Mouse (Mus musculus) small intestine, adult 2 months (tissue): ENCODE results near the gene Eif3c. TPM values are rescaled to one million over a fixed set of nuclear protein-coding genes. Genes with fewer than 3 reads are reported as not detected.

Experiments
- H3K27ac ChIP-seq: fragments of 200-500 bp; 2 replicates; pipeline ENCODE4 v1.5.1; 2012; ENCODE audit warnings: low read depth, low read length, control low read depth, inconsistent platforms; ENCODE audit not compliant: insufficient read depth
- H3K27me3 ChIP-seq: fragments of 200-500 bp; 2 replicates; pipeline ENCODE4 v1.6.1; 2012; ENCODE audit warnings: mild to moderate bottlenecking, moderate library complexity, low read length, inconsistent platforms; ENCODE audit not compliant: control insufficient read depth, insufficient read depth
- H3K36me3 ChIP-seq: fragments of 200-500 bp; 2 replicates; pipeline ENCODE4 v1.6.1; 2012; ENCODE audit warnings: mild to moderate bottlenecking, low read length, control low read depth, inconsistent platforms; ENCODE audit not compliant: control insufficient read depth, insufficient read depth
- H3K4me1 ChIP-seq: fragments of 200-500 bp; 2 replicates; pipeline ENCODE4 v1.6.1; 2012; ENCODE audit warnings: low read length, inconsistent platforms, mixed read lengths; ENCODE audit not compliant: control insufficient read depth, insufficient read depth, insufficient read length
- H3K4me3 ChIP-seq: fragments of 200-500 bp; 2 replicates; pipeline ENCODE4 v1.5.1; 2012; ENCODE audit warnings: low read depth, mild to moderate bottlenecking, control low read depth, inconsistent platforms, low read length, moderate library complexity
- CTCF ChIP-seq: fragments of 200-500 bp; IDR thresholded peaks from 2 replicates; pipeline ENCODE4 v1.5.1; 2012; ENCODE audit warnings: low read depth, mild to moderate bottlenecking, control low read depth, inconsistent platforms, low read length, moderate library complexity, mixed read lengths; ENCODE audit not compliant: insufficient replicate concordance, insufficient read length; ENCODE audit errors: extremely low read depth
- POLR2A ChIP-seq: fragments of 200-500 bp; IDR thresholded peaks from 2 replicates; pipeline ENCODE4 v1.6.1; 2012; ENCODE audit warnings: low read depth, mild to moderate bottlenecking, control low read depth, inconsistent platforms, low read length, moderate library complexity
- WGBS: fragments of 180-500 bp; shearing (Covaris S2); methylation state at CpG from one replicate; pipeline ENCODE4 v1.1.7; 2018; 5-methylcytosine and 5-hydroxymethylcytosine counted together
- polyA plus RNA-seq: library from polyadenylated mRNA; depleted of rRNA; stranded (reverse); fragments of >200 nt; gene quantifications from 2 replicates; pipeline ENCODE4 v1.2.3, GENCODE M21; 2012

Eif3c gene
- polyA plus RNA-seq, 1 experiment, result 79.1 TPM

GRCm38 (mm10) chr7:126584506-126584977 lies 18.3 kb upstream of the Eif3c start, which contains the start of gene Apobr:
Gene Apobr (plus strand): TSS chr7:126584942.
- Histone ChIP-seq H3K27me3 (no peaks in the 10 kb centered on the region), H3K36me3 (no peaks in the 10 kb centered on the region), H3K4me1 (peaks cover 10% of the 10 kb centered on the region), H3K27ac (peak within 1 kb of the TSS; percentile 85), H3K4me3 (peak within 1 kb of the TSS; percentile 39)
- TF ChIP-seq POLR2A (no peak), CTCF (no peak)
- 71% methylated on average over 8 of the region's 8 CpGs for WGBS

DNA sequence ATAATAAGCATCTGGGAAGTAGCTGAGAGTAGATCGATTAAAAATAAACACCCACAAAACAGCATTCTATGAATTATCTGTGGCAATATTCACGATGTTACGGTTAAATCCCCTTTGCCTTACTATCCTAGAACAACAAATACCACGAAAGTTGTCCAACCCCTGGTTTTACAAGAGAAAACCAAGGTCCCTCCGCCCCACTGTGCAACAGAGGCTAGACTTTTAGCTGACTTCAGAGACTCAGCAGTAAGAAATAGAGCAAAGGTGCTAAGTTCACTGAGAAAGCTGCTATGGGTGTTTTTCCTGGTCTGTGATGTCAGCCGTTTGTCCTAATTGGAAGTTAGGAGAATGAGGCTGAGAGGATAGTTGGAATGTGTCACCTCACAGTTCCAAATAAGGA lies 17.6 kb upstream of the Eif3c start:
- peak overlapping the region; percentile 70 for H3K4me3 ChIP-seq
- H3K27me3 ChIP-seq, result no peaks in the 10 kb centered on the region
- H3K27ac ChIP-seq, result peak overlapping the region; percentile 85
- H3K4me1 ChIP-seq, result peaks cover 10% of the 10 kb centered on the region
- no peak for TF ChIP-seq POLR2A
- TF ChIP-seq CTCF, result no peak
- WGBS, result 27% methylated on average over 6 of the region's 6 CpGs
- H3K36me3 ChIP-seq, result peaks cover 2% of the 10 kb centered on the region; the same call in 1 of the 2 replicates

DNA sequence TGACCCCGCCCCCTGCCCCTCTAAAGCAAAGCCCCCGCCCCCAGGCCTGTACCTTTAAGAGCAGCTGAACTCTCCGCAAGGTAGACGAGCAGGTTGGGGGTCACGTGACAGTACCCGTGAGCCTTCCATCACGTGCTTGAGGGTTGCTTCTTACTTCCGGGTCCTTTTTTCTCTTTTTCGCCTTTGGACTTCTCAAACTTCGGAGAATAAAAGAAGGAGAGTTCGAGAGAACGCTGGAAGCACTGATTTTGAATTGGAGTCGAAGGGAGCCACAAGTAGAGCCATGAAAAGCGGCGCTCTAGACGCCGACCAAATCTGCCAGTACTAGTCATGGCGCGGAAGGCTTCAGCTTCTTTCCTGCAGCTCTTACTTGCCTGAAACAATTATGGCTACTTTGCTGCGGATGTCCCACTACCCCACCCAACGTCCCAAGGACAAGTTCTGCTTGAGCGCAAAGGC lies 17.1 kb upstream of the Eif3c start:
- no peaks in the 10 kb centered on the region for H3K27me3 ChIP-seq
- no peak for TF ChIP-seq CTCF
- H3K27ac ChIP-seq, result peak overlapping the region; percentile 85
- peaks cover 10% of the 10 kb centered on the region for H3K4me1 ChIP-seq
- H3K4me3 ChIP-seq, result peak overlapping the region; percentile 70
- peaks cover 3% of the 10 kb centered on the region; the same call in 1 of the 2 replicates for H3K36me3 ChIP-seq
- under 1% methylated on average over 22 of the region's 22 CpGs for WGBS

DNA sequence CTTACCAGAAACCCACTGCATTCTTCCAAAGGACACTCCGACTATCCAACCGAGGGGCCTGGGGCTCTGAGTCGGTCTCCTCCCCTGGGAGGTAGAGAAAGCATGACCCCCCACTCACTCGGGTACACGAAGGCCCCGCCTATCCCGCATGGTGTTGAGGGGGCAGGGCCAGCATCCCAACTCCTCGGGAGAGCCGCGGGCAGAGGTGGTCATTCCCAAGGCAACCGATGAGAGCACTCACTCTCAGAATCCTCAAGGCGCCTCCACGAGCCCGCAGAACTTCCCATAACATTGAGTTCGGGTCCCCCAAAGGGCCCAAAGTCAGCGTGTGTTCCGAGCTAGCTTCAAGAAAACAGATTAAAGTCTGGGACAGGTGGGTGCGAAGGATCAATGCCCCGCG lies 16.5 kb upstream of the Eif3c start:
- peak overlapping the region; percentile 70 for H3K4me3 ChIP-seq
- peaks cover 4% of the 10 kb centered on the region; the same call in 1 of the 2 replicates for H3K36me3 ChIP-seq
- no peaks in the 10 kb centered on the region for H3K27me3 ChIP-seq
- 6% methylated on average over 20 of the region's 20 CpGs for WGBS
- H3K4me1 ChIP-seq, result peaks cover 8% of the 10 kb centered on the region
- TF ChIP-seq POLR2A (no peak), CTCF (no peak)
- no peak overlapping the region for H3K27ac ChIP-seq

GRCm38 (mm10) chr7:126581661-126582060 lies 15.4 kb upstream of the Eif3c start:
- H3K27ac ChIP-seq, result no peak overlapping the region
- WGBS, result 60% methylated on average over 6 of the region's 6 CpGs
- TF ChIP-seq POLR2A, result no peak
- no peak for TF ChIP-seq CTCF

DNA sequence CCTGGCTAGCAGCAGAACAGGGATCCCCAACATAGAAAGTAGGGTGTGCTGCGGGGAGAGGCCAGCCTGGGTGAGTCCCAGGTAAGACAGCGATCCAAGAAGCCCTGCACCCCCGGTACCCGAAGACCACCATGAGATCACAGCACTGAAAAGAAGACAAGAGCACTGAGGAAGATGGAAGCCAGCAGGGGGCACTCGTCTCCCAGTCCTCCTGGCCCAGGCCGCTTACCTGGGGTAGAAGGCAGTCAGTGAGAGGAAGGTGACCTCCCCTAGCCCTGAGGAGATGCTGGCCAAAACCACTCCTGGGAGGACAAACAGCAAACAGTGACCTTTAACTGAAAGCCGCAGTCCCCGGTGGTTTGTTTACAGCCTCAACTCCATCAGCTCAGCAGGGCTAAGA lies 13.0 kb upstream of the Eif3c start:
- Histone ChIP-seq H3K4me1 (peaks cover 7% of the 10 kb centered on the region), H3K27me3 (no peaks in the 10 kb centered on the region), H3K36me3 (peaks cover 5% of the 10 kb centered on the region; the same call in 1 of the 2 replicates), H3K4me3 (no peak overlapping the region), H3K27ac (no peak overlapping the region)
- WGBS, result 53% methylated on average over 8 of the region's 8 CpGs
- peak; percentile 65; the same call in 1 of the 2 replicates for TF ChIP-seq CTCF
- no peak for TF ChIP-seq POLR2A

More at GRCm38 (mm10) chr7:126581661-126582060, 15.4 kb upstream of the Eif3c start:
- Histone ChIP-seq H3K4me3 (no peak overlapping the region), H3K27me3 (no peaks in the 10 kb centered on the region), H3K36me3 (peaks cover 5% of the 10 kb centered on the region; the same call in 1 of the 2 replicates), H3K4me1 (peaks cover 7% of the 10 kb centered on the region)

DNA sequence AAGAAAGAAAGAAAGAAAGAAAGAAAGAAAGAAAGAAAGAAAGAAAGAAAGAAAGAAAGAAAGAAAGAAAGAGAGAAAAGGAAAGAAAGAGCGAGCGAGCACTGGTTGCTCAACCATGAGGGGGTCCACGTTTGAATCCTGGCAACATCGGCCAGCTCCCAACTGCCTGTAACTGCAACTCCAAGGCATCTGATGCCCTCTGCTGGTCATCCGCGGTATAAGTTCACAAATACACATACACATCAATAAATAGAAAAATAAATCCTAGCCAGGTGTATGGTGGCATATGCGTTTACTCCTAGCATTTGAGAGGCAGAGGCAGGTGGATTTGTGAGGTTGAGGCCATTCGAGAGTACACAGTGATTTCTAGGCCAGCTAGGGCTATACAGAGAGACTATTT lies 10.7 kb upstream of the Eif3c start:
- Histone ChIP-seq H3K4me1 (no peaks in the 10 kb centered on the region), H3K27ac (no peak overlapping the region), H3K4me3 (no peak overlapping the region), H3K36me3 (peaks cover 10% of the 10 kb centered on the region; the same call in 1 of the 2 replicates), H3K27me3 (no peaks in the 10 kb centered on the region)
- TF ChIP-seq POLR2A (no peak; the same call in 1 of the 2 replicates), CTCF (peak; percentile 53; the same call in 1 of the 2 replicates)
- WGBS, result 68% methylated on average over 8 of the region's 8 CpGs
